Mouse (Mus musculus) neural tube, embryonic 14.5 days (tissue): ENCODE measurements at regions not wholly inside any gene's neighbourhood (a gene's known extent, or its start where the extent isn't known, plus 50 kb on each side); places are given as distances from the start of the nearest gene placed in this dataset.

Experiments
- ATAC-seq: fragments of 200-750 bp; cut with Nextera tagmentation; 2 replicates; pipeline ENCODE4 v1.8.0; 2017; ENCODE audit warnings: low read depth, mild to moderate bottlenecking, moderate TSS enrichment, moderate library complexity
- H3K27ac ChIP-seq: fragments of 300-500 bp; sonication (generic); 2 replicates; pipeline ENCODE4 v1.5.1; 2014; ENCODE audit warnings: low read depth, mild to moderate bottlenecking, control low read depth, low read length, moderate library complexity, mixed read lengths
- H3K27me3 ChIP-seq: fragments of 300-500 bp; sonication (generic); 2 replicates; pipeline ENCODE4 v1.6.1; 2014; ENCODE audit warnings: low read length; ENCODE audit not compliant: control insufficient read depth, insufficient read depth
- H3K36me3 ChIP-seq: fragments of 300-500 bp; sonication (generic); 2 replicates; pipeline ENCODE4 v1.6.1; 2014; ENCODE audit warnings: low read length, mixed read lengths; ENCODE audit not compliant: control insufficient read depth, insufficient read depth
- H3K4me1 ChIP-seq: fragments of 300-500 bp; sonication (generic); 2 replicates; pipeline ENCODE4 v1.6.1; 2014; ENCODE audit warnings: low read length; ENCODE audit not compliant: control insufficient read depth, insufficient read depth
- H3K4me2 ChIP-seq: fragments of 300-500 bp; sonication (generic); 2 replicates; pipeline ENCODE4 v1.6.1; 2014; ENCODE audit warnings: mild to moderate bottlenecking, low read depth, low read length, control low read depth
- H3K4me3 ChIP-seq: fragments of 300-500 bp; sonication (generic); 2 replicates; pipeline ENCODE4 v1.5.1; 2014; ENCODE audit warnings: low read depth, low read length, control low read depth, mixed read lengths
- H3K9ac ChIP-seq: fragments of 300-500 bp; sonication (generic); replicated peaks from 2 replicates; pipeline ENCODE4 v1.6.1; 2014; ENCODE audit warnings: low read depth, mild to moderate bottlenecking, control low read depth, low read length, mixed read lengths
- H3K9me3 ChIP-seq: fragments of 300-500 bp; sonication (generic); 2 replicates; pipeline ENCODE4 v1.6.1; 2016; ENCODE audit warnings: low read length; ENCODE audit not compliant: control insufficient read depth
- WGBS: fragments of 180-500 bp; shearing (Covaris S2); extraction: QIAGEN DNeasy Blood & Tissue Kit; methylation state at CpG from one replicate; pipeline ENCODE4 v1.1.7; 2014; 5-methylcytosine and 5-hydroxymethylcytosine counted together

DNA sequence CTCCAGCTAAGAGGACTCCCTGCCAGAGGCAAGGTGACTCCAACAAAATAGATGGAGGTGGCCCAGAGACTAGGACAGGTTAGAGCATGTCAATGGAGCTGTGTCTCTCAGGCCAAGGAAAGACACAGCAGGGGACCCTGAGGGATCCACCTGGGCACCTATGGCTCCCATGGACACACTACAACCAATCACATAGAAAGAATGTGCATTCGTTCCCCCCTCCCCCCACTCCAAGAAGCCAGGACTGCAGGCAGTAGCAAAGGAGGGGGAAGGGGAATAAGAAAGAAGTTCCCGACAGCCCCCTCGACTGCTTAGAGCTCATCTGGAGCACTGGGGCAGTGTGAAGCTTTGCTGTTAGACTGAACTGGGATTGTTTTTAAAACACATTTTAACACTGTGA lies 474.1 kb downstream of the Bnc2 start:
- whole genome bisulfite sequencing = 63% methylated on average over 3 of the region's 3 CpGs
- no peak for ATAC-seq

DNA sequence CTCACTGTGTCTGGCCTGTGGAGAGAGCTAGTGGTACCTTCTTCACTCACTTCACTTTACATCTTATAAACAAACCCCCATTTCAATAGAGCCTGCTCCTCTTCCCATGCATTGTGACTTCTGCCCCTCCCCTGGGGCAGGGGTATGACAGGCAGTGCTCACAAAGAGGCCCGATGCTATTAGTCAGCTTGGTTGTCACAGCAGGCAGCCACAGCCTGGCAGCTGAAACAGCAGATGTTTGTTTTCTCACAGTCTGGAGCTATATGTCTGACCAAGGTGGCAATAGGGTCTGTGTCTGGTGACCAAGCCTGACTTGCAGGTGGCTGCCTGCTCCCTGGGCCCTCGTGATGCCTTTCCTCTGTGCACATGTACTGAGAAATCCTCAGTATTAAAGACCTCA lies 472.8 kb downstream of the Bnc2 start:
- H3K4me2 ChIP-seq = no peak overlapping the region
- H3K9me3 ChIP-seq = no peaks in the 10 kb centered on the region
- H3K27ac ChIP-seq = no peak overlapping the region
- no peak overlapping the region for H3K9ac ChIP-seq
- no peaks in the 10 kb centered on the region for H3K27me3 ChIP-seq
- ATAC-seq = peak; percentile 67; the same call in 1 of the 2 replicates
- 3% methylated on average over 2 of the region's 2 CpGs for WGBS
- peaks cover 4% of the 10 kb centered on the region; the same call in 1 of the 2 replicates for H3K4me1 ChIP-seq
- H3K4me3 ChIP-seq = no peak overlapping the region
- H3K36me3 ChIP-seq = no peaks in the 10 kb centered on the region

More for the DNA sequence above, 474.1 kb downstream of the Bnc2 start:
- Histone ChIP-seq H3K4me3 (no peak overlapping the region), H3K9me3 (no peaks in the 10 kb centered on the region), H3K4me1 (peaks cover 4% of the 10 kb centered on the region; the same call in 1 of the 2 replicates), H3K9ac (no peak overlapping the region), H3K36me3 (no peaks in the 10 kb centered on the region), H3K27ac (no peak overlapping the region), H3K27me3 (no peaks in the 10 kb centered on the region), H3K4me2 (no peak overlapping the region)

DNA sequence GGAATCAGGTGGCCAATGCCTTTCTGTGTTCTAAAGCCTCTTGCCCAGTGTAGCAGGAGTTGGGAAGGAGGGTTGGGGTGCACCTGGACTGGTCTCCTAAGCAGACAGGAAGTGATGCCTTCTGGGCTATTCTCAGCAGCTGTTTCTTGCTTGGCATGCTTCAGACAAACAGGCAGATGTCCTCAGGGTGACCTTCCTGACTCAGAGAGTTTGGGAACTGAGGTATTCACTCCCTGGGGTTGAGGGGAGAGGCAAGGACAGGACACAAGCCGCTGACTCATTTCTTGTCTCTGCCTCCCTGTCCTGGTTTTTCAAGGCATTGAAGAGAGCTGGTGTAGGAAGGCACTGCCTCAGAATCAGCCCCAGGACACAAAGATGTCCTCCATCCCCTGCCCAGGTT lies 471.4 kb downstream of the Bnc2 start:
- no peaks in the 10 kb centered on the region for H3K9me3 ChIP-seq
- H3K27me3 ChIP-seq = no peaks in the 10 kb centered on the region
- H3K4me1 ChIP-seq = peaks cover 4% of the 10 kb centered on the region; the same call in 1 of the 2 replicates
- 83% methylated on average over 1 of the region's 1 CpGs for WGBS
- no peak overlapping the region for H3K27ac ChIP-seq
- no peak for ATAC-seq
- H3K4me3 ChIP-seq = no peak overlapping the region
- H3K36me3 ChIP-seq = no peaks in the 10 kb centered on the region
- H3K4me2 ChIP-seq = no peak overlapping the region
- no peak overlapping the region for H3K9ac ChIP-seq

DNA sequence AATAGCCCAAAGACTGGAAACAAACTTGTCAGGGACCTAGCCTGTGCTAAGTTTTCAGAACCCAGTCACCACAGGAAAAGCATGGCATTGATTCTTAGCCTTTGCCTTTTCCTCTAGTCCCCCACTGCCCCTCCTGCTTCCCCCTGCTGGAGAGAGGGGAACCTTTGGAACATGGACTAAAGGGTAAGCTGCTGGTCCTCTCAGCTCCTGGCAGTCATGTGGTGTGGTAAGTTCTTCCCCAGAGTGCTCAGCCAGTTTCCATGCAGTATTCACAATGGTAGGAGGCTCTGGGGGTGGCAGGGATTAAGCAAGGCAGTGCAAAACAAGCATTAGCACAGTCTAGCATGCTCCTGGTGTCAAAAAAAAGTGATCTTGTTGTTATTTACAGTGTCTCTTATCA lies 470.3 kb downstream of the Bnc2 start:
- no peaks in the 10 kb centered on the region for H3K9me3 ChIP-seq
- no peak overlapping the region for H3K4me2 ChIP-seq
- H3K4me3 ChIP-seq = no peak overlapping the region
- no peaks in the 10 kb centered on the region for H3K36me3 ChIP-seq
- H3K9ac ChIP-seq = no peak overlapping the region
- no peak for ATAC-seq
- no peak overlapping the region for H3K27ac ChIP-seq
- no peaks in the 10 kb centered on the region; the same call in 1 of the 2 replicates for H3K4me1 ChIP-seq
- H3K27me3 ChIP-seq = no peaks in the 10 kb centered on the region

DNA sequence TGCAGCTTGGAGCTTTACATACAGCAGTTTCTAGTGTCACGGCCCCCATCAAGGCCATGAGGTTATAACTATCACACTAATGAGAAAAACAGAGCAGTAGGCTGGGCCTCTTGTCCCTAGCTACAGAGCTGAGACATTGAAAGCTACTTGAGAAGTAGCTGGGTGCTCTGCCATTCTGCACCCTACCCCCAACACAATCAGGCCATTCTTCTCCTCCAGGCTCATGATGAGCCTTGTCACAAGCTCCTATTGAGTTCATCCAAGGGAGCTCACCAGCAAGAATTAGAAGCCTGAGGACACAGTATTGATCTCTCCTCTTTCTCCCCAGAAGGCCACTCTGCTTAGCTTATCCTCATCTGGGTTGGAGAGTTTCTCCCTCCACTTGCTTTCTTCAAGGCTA lies 466.9 kb downstream of the Bnc2 start:
- ATAC-seq = no peak
- no peak overlapping the region for H3K4me2 ChIP-seq
- 67% methylated on average over 1 of the region's 1 CpGs for WGBS
- H3K9ac ChIP-seq = no peak overlapping the region
- no peaks in the 10 kb centered on the region for H3K36me3 ChIP-seq
- no peak overlapping the region for H3K4me3 ChIP-seq
- H3K27me3 ChIP-seq = no peaks in the 10 kb centered on the region
- H3K9me3 ChIP-seq = no peaks in the 10 kb centered on the region
- H3K4me1 ChIP-seq = no peaks in the 10 kb centered on the region
- no peak overlapping the region for H3K27ac ChIP-seq

DNA sequence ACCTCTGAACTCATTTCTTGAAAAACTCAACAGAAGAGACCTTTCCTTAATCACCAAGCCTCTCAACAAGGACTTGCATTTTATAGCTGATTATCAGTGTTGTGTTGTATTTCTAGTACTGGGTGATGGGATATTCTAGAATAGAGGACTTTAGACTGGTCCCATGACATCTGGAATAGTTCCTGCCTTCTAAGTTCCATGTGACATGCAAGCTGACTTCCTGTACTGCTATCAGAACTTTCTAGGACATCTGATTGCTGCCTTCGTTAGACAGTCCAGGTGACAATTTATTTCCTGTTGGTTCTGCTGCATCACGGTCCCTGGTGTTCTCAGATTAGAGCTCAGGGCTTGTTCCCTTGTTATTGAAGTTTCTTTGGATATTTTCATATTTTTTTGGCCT lies 465.5 kb downstream of the Bnc2 start:
- Histone ChIP-seq H3K27me3 (no peaks in the 10 kb centered on the region), H3K9ac (no peak overlapping the region), H3K27ac (no peak overlapping the region), H3K9me3 (no peaks in the 10 kb centered on the region), H3K4me3 (no peak overlapping the region), H3K36me3 (no peaks in the 10 kb centered on the region), H3K4me1 (no peaks in the 10 kb centered on the region), H3K4me2 (no peak overlapping the region)
- ATAC-seq = no peak
- 93% methylated on average over 2 of the region's 2 CpGs for WGBS

DNA sequence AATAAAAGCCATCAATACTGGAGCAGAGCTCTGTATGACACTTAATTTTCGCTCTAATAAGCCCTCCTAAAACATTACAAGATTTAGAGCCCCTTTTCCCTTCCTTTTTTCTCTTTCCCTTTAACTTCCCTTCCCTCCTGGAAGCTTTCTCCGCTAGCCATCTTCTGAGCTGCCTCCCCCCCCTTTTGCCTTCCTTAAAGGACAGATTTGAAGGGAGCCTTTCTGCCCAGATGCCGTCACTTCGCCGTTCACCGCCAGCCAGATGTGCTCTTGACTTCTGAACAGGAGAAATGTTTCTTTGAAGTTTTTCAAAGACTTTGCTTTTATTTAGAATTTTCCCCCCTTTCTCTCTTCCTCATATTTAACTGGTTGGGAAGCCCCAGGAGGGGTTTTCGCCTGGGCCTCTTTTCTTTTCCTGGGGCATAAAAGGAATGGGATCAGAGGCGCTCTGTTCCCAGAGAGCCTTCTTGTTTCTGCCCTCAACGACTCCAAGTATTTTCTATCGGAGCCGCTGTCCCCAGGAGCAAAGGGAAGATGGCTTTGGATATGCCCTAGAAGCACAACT lies 463.7 kb downstream of the Bnc2 start:
- no peak overlapping the region for H3K4me2 ChIP-seq
- 34% methylated on average over 11 of the region's 11 CpGs for WGBS
- H3K36me3 ChIP-seq = no peaks in the 10 kb centered on the region
- H3K9me3 ChIP-seq = no peaks in the 10 kb centered on the region
- 0 out of 2 replicates have a peak overlapping the region, but pooled peaks have one; percentile 13 for H3K27ac ChIP-seq
- H3K4me3 ChIP-seq = no peak overlapping the region
- no peaks in the 10 kb centered on the region for H3K27me3 ChIP-seq
- 0 out of 2 replicates have a peak, but pooled peaks have one; percentile 11 for ATAC-seq
- no peaks in the 10 kb centered on the region for H3K4me1 ChIP-seq
- H3K9ac ChIP-seq = no peak overlapping the region

DNA sequence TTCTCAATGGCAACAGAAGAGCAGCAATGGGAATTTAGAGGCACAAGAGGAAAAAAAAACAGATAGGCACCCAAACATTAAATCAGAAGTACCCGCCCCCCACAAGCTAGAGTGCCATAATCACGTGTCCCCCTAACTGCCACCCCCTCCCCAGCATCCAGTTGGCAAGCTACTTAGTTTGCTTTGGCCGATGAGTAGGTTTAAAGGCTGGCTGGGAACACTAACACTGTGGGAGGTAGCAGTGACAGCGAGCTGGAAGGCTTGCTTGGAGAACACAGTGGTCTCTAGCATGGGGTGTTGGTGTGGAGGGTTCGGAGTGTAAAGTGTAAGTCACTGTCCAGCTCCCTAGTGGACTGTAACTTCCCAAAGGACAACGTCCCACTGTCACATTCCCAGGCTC lies 463.1 kb downstream of the Bnc2 start:
- 62% methylated on average over 6 of the region's 6 CpGs for WGBS
- H3K27ac ChIP-seq = no peak overlapping the region
- ATAC-seq = peak; percentile 58
- H3K4me2 ChIP-seq = no peak overlapping the region
- no peaks in the 10 kb centered on the region for H3K9me3 ChIP-seq
- no peaks in the 10 kb centered on the region for H3K27me3 ChIP-seq
- no peaks in the 10 kb centered on the region for H3K4me1 ChIP-seq
- H3K9ac ChIP-seq = no peak overlapping the region
- H3K4me3 ChIP-seq = no peak overlapping the region
- no peaks in the 10 kb centered on the region for H3K36me3 ChIP-seq

DNA sequence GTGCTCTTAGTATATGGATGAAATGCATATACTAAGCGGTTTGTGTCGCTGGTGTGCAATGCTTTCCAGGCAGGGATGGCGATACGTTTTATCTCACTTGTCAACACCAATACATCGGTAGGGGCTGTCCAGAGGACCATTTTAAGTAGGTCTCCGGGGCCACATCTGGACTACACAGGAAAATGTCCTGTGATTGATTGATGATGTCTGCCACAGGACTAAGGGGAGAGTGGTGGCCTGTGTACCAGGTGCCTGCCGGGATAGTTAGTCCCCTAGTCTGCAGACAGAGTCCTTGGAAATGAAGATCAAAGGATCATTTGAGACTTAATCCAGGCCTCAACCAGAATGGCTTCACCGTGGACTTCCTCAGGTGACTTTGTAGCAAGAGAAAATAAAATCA lies 460.6 kb downstream of the Bnc2 start:
- Histone ChIP-seq H3K9me3 (no peaks in the 10 kb centered on the region), H3K36me3 (no peaks in the 10 kb centered on the region), H3K4me1 (no peaks in the 10 kb centered on the region), H3K9ac (no peak overlapping the region), H3K4me2 (no peak overlapping the region), H3K27ac (no peak overlapping the region), H3K27me3 (no peaks in the 10 kb centered on the region), H3K4me3 (no peak overlapping the region)
- ATAC-seq = no peak
- WGBS = 82% methylated on average over 8 of the region's 8 CpGs
